Mouse (Mus musculus) gonadal fat pad, adult 2 months (tissue): ENCODE measurements at regions not wholly inside any gene's neighbourhood (a gene's known extent, or its start where the extent isn't known, plus 50 kb on each side); places are given as distances from the start of the nearest gene placed in this dataset.

Experiments
- DNase-seq: peaks from one replicate; pipeline ENCODE4 v3.0.0-alpha.2; 2012; ENCODE audit warnings: low read depth

DNA sequence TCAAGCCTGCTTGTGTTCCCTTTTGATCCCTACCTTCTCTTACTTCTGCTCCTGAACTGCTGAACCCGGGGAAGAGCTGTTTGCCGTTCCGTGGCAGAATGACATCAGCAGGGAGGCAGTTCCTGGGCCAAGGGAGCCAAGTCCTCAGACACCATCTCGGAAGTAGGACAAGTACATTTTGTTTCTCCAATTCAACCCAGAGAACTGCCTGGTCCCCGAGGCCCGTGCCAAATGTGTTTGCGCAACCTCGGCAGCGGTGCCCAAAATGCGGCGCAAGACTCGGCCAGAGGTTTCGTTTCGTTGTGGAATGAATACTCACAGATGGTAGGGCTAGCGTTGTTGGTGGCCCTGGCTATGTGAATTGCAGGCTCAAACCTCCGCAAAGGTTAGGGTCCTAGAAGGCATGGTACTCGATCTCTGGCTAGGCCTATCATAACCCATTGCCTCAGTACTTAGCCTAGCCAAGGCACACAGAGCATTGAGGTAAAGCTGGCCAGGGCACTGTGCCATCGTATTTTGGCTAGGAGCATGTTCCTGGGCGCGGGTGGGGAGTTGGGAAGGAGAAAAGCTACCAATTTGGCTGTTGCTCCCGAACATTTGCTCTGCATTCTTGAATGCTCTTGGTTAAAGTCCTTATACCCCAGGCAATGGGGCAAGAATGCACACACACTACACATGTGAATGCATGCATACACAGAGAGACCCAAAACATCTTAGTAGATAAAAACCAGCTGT is 333.0 kb downstream of the Foxo1 start:
- DNase-seq: peak; percentile 93

DNA sequence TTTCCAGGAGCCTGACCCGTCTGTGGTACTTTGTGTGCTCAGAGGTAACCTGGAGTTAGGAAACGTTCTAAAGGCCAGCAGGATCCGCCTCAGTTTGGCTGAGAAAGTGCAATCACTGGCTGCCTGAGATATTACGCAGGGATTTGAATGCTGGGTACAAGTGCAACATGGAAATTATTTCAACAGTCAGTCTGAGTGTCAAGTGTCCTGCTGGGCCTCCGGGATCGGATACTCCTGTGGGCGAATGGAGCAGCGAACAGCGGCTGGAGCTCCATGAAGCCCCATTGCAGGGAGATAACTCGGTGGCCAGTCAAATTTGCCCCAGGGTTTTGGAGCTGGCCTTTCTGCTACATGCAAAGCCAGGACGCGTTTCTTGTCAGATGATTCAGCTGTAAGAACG is 332.4 kb downstream of the Foxo1 start:
- DNase-seq: peak; percentile 94

GRCm38 (mm10) chr3:52600146-52600545 is 332.0 kb downstream of the Foxo1 start:
- peak; percentile 67 for DNase-seq

DNA sequence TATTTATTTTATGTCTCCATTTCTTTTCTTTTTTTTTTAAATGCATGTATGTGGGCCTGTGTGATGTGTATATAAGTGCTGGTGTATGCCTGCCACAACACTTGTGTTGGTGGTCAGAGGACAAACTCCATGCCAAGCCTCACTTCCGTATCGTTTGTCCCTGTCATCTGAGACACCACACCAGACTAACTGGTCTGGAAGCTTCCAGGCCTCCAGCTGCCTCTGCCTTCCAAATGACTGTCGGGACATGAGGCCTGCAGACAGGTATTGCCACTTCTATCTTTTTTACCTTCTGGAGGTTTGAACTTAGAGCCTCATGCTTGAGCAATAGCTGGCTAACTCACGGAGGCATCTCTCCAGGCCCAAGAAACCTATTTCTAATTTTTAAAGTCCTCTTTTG is 318.3 kb downstream of the Foxo1 start:
- no peak for DNase-seq

GRCm38 (mm10) chr3:52579917-52580316 is 311.8 kb downstream of the Foxo1 start:
- DNase-seq: no peak

- DNase-seq: no peak
Measured at GRCm38 (mm10) chr3:52579096-52579495, 311.0 kb downstream of the Foxo1 start.

GRCm38 (mm10) chr3:52576703-52577244 is 308.6 kb downstream of the Foxo1 start:
- peak; percentile 97 for DNase-seq

DNA sequence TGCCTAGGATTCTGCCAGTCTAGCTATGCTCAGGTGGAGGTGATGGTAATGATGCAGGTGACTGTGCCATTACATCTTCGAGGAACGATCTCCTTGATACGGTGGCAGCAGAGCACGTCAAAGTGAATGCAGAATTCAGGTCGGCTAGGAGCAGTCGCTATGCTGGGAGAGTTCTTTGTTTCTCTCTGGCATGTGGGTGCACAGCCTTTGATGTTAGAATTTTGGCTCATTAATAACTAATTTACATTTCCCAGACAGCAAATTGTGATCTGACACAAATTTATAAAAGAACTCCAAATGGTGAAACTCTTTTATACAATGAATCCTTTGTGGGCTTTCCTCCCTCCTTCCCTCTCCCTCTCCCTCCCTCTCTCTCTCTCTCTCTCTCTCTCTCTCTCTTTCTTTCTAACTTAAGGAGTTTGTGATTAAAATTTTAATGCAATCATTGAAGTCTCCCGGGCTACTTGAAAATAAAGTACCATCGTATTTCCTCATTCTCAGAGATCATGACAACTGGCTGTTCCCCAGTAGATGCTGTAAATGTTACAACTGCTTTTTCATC is 307.2 kb downstream of the Foxo1 start:
- DNase-seq: no peak

DNA sequence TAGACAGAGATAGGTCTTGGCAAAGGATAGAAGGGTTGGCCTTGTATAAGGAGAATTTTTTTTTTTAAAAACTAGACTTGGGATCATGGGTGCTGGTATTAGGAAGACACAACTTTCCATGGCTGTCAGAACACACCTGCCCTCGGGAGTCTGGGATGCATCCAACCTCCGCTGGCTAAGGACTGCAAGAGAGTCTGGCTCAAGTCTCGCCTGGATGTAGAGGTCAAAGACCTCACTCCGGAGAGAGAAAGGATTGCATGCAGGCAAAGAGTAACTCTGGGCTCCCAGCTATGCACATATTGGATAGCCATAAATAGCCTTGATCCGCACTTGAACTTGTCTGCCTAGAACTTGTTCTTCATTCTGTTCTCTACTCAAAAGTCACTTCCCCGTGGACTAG is 306.2 kb downstream of the Foxo1 start:
- DNase-seq: no peak

- no peak for DNase-seq
Measured at GRCm38 (mm10) chr3:52573806-52574205, 305.7 kb downstream of the Foxo1 start.

DNA sequence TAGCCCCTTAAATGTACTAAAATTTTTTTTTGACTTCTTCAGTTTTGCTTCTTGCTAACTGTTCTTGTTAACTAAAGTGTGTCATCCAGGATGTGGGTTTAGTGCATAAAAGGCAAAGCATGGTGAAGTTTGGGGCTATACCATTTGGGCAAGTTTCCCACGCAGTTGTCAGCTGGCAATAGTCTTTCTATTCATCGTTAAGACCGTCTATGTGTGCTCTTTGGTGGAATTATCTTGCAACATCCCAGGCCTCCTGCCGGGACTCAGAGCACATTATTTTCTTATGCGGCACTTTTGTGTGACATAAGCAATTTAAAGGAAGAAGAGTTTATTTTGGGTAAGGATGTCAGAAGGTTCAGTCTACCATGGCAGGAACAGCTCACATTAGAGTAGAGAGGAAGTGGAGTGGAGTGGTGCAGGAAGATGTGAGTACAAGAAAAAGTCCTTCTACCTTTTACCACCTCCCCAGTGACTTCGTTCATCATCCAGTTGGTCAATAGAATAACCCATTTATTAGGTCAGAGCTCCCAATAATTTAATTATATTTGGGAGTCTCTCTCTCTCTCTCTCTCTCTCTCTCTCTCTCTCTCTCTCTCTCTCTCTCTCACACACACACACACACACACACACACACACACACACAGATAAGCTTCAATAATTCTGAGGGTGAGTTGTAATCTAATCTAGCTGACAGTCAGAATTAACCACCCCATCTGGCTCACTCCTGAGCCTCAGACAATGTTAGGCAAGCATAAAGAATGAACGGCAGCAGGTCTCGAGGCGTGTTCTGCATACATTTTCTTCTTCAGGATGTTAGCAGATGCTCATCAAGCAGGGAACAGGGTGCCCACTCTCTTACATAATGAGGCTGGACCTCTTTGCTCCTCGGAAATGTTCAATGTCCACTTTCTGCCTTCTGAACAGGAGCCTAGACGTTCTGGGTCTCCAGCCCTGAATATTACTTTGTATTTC is 304.7 kb downstream of the Foxo1 start:
- no peak for DNase-seq

- DNase-seq: no peak
Measured at GRCm38 (mm10) chr3:52567606-52568372, 299.7 kb downstream of the Foxo1 start.

DNA sequence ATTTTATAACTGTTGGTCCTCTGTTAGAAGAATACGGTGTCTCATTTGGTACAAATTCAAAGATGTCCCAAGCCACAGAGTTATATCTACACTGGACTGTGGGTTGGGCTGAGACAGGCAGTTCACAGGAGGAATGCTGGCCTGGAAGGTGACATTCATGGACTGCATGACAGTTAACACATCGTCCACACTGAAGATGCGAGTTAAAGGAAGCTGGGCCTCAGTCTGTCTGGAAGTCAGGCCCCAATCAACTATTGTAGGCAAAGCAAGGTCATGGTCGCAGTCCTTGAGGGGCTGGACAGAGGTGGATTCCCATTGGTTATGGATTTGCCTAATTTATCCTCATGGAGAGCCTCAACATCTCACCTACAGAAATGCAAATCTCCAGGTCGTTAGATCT is 295.5 kb downstream of the Foxo1 start:
- DNase-seq: no peak

- DNase-seq: no peak
Measured at GRCm38 (mm10) chr3:52562816-52563215, 294.7 kb downstream of the Foxo1 start.

DNA sequence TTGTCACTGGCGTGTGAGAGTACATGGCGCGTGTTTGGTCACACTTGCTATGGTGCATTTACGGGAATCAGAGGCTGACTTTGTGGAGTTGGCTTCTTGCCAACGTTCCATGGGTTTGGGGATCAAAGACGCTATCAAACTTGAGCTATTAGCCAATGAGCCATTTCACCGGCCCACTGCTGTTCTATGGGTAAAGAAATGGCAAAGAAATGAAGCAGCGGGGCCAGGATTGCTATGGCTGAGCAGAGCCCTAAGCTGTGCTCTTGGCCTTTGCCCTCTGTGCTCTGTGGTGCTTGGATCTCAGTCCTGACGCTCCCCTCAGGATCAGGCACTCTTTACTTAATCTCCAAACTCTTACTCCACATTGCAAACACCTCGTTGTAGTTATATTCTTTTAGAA is 291.3 kb downstream of the Foxo1 start:
- DNase-seq: no peak

GRCm38 (mm10) chr3:52558765-52559164 is 290.6 kb downstream of the Foxo1 start:
- no peak for DNase-seq

DNA sequence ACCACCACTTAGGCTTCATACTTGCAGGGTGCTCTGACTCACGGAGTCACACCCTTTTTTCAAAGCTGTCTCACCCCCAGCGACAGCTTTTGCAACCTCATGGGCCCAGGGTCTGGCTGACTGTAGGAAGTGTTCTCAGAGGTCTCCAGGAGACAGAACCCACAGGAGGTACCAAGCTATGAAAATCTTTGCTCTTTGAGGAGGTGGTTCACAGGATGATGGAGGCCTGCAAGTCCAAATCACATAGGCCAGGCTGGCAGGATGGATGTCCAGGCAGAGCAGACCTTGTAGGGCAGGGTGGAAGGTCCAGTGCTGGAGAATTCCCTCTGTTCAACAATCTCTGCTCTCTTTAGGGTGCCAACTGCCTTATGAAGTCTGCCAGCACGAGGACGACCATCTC is 289.2 kb downstream of the Foxo1 start:
- no peak for DNase-seq

- no peak for DNase-seq
Measured at GRCm38 (mm10) chr3:52555038-52555437, 286.9 kb downstream of the Foxo1 start.

- DNase-seq: no peak
Measured at GRCm38 (mm10) chr3:52554490-52554889, 286.4 kb downstream of the Foxo1 start.

GRCm38 (mm10) chr3:52548201-52548893 is 280.2 kb downstream of the Foxo1 start:
- DNase-seq: no peak

GRCm38 (mm10) chr3:52546035-52546434 is 277.9 kb downstream of the Foxo1 start:
- no peak for DNase-seq
